Mouse (Mus musculus): ENCODE data around the gene Prkcq. TPM values are rescaled to one million over a fixed set of nuclear protein-coding genes. Genes with fewer than 3 reads are reported as not detected.
"Not testable (repeated sequence)": the region's sequence is repeated elsewhere in the genome, so short reads cannot be mapped to it uniquely, and the experiment has no call there.

The Prkcq gene
- polyA plus RNA-seq, 1 experiment from 2014 or later = 1.1 TPM

DNA sequence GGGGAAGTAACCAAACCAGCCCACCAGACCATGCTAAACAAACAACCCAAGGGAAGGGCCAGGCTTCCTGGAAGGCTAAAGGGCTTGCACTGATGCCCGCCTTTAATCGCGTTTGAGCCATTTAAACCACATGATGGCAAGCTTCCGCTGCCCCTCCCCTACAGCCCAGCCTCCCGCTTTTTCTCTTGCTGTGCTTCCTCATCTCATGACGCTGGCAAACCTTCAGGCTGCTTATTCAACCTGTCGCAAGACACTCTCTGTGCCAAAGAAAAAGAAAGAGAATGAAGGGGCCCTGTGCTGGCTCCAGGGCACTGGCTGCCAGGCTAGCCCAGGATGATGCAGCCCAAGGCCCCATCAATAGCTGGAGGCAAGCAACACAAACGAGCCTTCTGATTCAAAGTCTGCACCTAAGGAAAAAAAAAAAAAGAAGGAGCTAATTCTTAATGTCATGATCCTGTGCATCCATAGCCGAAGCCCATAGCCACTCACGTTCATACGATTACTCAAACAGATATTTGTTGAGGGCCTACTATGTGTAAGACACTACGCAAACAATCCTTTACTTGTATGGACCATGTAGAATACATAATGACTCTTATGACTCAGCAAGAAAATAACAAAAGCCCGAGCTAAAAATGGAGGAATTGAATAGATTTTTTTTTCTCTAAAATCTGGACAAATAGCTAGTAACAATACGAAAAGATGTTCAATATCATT lies 161.6 kb downstream of the Prkcq start:
- Histone ChIP-seq H3K27me3 (replicated peaks) (no peaks in the 10 kb centered on the region), H3K4me1 (replicated peaks) (peaks cover 19% of the 10 kb centered on the region), H3K9me3 (replicated peaks) (no peaks in the 10 kb centered on the region), H3K9ac (no peak overlapping the region), H3K27ac (ENCODE audit: poor library complexity, severe bottlenecking) (no peak overlapping the region), H3K4me3 (no peak overlapping the region), H3K4me2 (no peak overlapping the region), H3K36me3 (no peaks in the 10 kb centered on the region)
- WGBS = 58% methylated on average over 14 of the region's 14 CpGs
- ATAC-seq (ENCODE audit: insufficient number of reproducible peaks, low FRiP score) = no peak

DNA sequence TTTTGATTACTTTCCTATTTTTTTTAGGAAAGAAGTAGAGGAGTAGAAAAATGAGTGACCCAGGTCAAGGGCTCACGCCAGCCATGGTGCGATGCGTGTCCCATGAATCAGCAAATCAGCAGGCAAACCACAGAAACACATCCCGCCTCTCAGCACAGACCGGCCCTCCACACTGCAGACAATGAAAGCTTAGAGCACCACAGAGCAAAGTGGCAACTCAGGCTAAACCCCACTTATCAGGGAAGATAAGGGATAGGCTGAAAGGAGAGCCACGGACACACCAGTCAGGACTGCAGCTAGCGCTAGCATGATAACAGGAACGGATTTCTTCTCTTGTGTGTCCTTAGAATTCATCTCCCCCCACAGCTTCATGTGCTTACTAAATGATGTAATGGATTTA lies 164.4 kb downstream of the Prkcq start:
- Histone ChIP-seq H3K27me3 (replicated peaks) (no peaks in the 10 kb centered on the region), H3K36me3 (no peaks in the 10 kb centered on the region), H3K9ac (no peak overlapping the region), H3K9me3 (replicated peaks) (no peaks in the 10 kb centered on the region), H3K27ac (ENCODE audit: poor library complexity, severe bottlenecking) (peak overlapping the region; percentile 12; the same call in 1 of the 2 replicates), H3K4me2 (peak overlapping the region; percentile 56), H3K4me3 (0 out of 2 replicates have a peak overlapping the region, but pooled peaks have one; percentile 0), H3K4me1 (replicated peaks) (peaks cover 17% of the 10 kb centered on the region)
- 5% methylated on average over 8 of the region's 8 CpGs for WGBS
- ATAC-seq (ENCODE audit: insufficient number of reproducible peaks, low FRiP score) = peak; percentile 61; the same call in 1 of the 2 replicates

DNA sequence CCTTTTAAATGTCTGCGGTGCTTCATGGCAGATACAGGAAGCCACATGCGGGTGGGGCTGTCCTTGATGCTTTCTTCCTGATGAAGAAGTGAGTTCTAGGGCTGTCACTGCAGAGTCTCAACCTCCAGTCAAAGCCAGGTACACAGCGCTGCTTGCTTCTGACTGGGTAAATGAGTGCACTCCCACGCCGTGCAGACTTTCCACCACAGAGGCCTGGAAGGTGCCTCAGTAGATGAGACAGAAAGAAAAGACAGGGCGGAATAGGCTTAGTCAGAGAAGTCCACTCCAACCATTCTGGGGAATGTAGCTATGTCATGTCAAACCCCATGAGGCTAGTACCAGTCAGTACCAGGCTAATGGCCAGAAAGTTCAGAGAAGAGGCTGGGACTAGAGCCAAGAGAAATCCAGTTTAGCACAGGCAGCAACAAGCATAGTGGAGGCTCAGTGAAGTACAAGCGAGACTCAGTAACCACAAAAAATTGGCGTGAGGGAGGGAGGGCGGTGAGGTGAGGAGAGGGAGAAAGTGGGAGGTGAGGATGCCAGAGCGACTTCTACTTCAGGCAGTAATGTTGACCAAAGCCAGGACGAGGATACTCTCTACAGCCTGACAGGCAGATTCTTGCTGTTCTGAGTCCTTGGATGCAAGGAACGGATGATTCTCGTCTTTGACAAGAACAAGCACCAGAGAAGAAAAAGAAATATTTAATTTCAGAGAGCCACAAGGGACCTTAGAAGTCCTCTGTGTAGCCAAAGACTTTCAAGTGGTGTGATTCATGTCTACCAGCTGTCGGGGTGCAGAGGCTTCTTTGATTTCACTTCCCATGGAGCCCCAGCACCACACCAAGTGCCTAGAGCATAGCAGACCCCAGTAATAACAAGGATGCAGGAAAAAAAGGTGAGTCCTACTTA lies 167.3 kb downstream of the Prkcq start:
- Histone ChIP-seq H3K27me3 (replicated peaks) (no peaks in the 10 kb centered on the region), H3K36me3 (no peaks in the 10 kb centered on the region), H3K9ac (no peak overlapping the region), H3K4me2 (no peak overlapping the region), H3K4me3 (no peak overlapping the region), H3K4me1 (replicated peaks) (peaks cover 14% of the 10 kb centered on the region), H3K27ac (ENCODE audit: poor library complexity, severe bottlenecking) (no peak overlapping the region), H3K9me3 (replicated peaks) (no peaks in the 10 kb centered on the region)
- 0 out of 2 replicates have a peak, but pooled peaks have one; percentile 39 for ATAC-seq (ENCODE audit: insufficient number of reproducible peaks, low FRiP score)
- 58% methylated on average over 14 of the region's 14 CpGs for WGBS

DNA sequence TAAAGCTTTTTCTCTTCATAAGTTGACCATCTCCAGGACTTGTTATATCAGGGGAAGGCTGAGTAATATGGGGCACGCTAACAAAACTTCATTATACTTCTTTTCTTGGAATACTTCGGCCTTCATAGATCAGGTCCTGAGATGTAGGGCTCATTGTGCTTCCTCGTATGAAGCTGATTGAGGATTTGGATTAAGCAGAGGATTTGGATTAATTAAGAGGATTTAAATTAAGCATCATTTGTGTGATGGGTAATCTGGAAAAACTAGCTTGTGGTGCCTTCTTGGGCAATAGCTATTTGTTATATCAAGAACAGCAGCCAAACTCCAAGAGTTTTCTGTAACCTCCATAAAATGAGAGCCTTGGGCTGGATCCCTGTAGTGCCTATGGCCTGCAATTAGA lies 172.8 kb downstream of the Prkcq start:
- Histone ChIP-seq H3K27ac (ENCODE audit: poor library complexity, severe bottlenecking) (no peak overlapping the region), H3K4me3 (no peak overlapping the region), H3K4me2 (no peak overlapping the region), H3K9ac (no peak overlapping the region), H3K9me3 (replicated peaks) (no peaks in the 10 kb centered on the region), H3K27me3 (replicated peaks) (no peaks in the 10 kb centered on the region), H3K4me1 (replicated peaks) (no peaks in the 10 kb centered on the region), H3K36me3 (no peaks in the 10 kb centered on the region)
- no peak for ATAC-seq (ENCODE audit: insufficient number of reproducible peaks, low FRiP score)
- WGBS = 81% methylated on average over 3 of the region's 3 CpGs

DNA sequence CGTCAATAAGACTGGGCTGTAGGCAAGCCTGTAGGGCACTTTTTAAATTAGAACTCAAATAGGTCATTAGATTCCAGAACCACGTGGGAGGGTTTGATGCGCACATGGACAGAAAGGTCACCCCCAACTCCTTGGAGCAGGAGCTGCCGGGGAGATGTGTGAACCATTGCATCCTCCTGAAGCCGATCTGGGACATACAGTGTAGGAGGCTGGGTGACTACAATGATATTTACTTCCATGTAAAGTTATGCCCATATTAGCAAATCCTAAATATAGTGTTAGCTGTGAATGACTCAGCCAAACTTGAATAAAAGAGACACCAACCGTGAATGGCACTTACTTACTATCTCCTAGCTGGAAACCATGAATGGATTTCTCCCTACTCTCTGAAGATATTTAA lies 174.5 kb downstream of the Prkcq start:
- H3K4me1 ChIP-seq (replicated peaks); H3K4me3 ChIP-seq; H3K4me2 ChIP-seq; H3K9ac ChIP-seq; H3K9me3 ChIP-seq (replicated peaks); ATAC-seq (ENCODE audit: insufficient number of reproducible peaks, low FRiP score); H3K27ac ChIP-seq (ENCODE audit: poor library complexity, severe bottlenecking); H3K36me3 ChIP-seq; H3K27me3 ChIP-seq (replicated peaks): not testable (repeated sequence)
- WGBS = 80% methylated on average over 6 of the region's 6 CpGs

DNA sequence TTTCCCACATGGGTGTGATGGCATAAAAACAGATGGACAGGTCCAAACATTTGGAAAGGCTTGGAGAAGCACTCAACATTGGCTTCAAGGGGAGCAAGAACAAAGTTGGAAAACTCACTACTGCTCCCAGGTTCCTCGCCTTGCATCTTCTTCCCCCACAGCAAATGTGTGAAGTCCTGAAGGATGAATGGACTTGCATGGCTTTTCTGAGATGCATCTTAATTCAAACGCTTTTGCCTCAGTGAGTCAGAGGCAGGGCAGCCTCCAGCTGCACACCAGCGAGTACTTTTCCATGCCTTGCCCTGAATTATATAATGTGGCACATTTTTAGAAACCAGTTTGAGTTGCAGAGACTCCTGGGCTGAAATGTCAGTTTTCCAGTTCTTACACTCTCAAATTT lies 175.9 kb downstream of the Prkcq start:
- Histone ChIP-seq H3K4me1 (replicated peaks) (no peaks in the 10 kb centered on the region), H3K27ac (ENCODE audit: poor library complexity, severe bottlenecking) (no peak overlapping the region), H3K27me3 (replicated peaks) (no peaks in the 10 kb centered on the region), H3K9ac (no peak overlapping the region), H3K4me3 (no peak overlapping the region), H3K4me2 (no peak overlapping the region), H3K36me3 (no peaks in the 10 kb centered on the region), H3K9me3 (replicated peaks) (no peaks in the 10 kb centered on the region)
- 73% methylated on average over 3 of the region's 3 CpGs for WGBS
- ATAC-seq (ENCODE audit: insufficient number of reproducible peaks, low FRiP score) = no peak
